Mouse (Mus musculus) hematopoietic stem cell, adult 5-6 weeks (primary cell): ENCODE data around the gene Slc22a20. TPM values are rescaled to one million over a fixed set of nuclear protein-coding genes. Genes with fewer than 3 reads are reported as not detected.

Experiments used
- ATAC-seq, 2 experiments: fragments of 125-278 bp in 1 of 2; replicated peaks in 1 of 2; 2 replicates each; pipeline ENCODE4 v1.8.0; 2016 to 2017; ENCODE audit warnings: inconsistent platforms in 2 of 2, mild to moderate bottlenecking in 2 of 2, moderate number of reproducible peaks in 2 of 2, low read depth in 1 of 2, moderate TSS enrichment in 1 of 2; ENCODE audit not compliant: low FRiP score in 2 of 2, poor library complexity in 2 of 2, severe bottlenecking in 2 of 2, insufficient read depth in 1 of 2, low TSS enrichment in 1 of 2
- total RNA-seq: library from RNA; stranded (forward); fragments of 172-1452, 232-1000 nt; gene quantifications from 2 replicates; pipeline ENCODE4 v1.2.3, GENCODE M21; 2017

The Slc22a20 gene
- total RNA-seq, 1 experiment from 2014 or later, result not detected

DNA sequence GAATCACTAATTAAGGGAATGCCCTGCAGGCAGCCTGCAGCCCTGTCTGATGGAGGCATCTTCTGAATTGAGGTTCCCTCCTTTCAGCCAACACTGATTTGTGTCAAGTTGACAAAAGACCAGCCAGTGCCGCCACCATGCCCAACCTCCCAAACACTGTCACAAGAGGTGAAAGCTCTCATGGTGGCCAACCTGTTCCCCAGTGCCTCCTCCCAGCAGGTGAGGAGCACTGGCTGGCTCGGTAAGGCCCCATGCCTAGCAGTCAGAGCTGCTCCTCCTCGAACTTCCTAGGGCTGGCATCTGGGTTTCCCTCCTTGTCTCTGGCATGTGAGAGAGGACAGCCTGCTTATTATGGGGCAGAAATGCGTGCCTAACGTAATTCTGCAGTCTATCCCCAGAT is 46.2 kb downstream of the Slc22a20 start:
- ATAC-seq, result no peak

DNA sequence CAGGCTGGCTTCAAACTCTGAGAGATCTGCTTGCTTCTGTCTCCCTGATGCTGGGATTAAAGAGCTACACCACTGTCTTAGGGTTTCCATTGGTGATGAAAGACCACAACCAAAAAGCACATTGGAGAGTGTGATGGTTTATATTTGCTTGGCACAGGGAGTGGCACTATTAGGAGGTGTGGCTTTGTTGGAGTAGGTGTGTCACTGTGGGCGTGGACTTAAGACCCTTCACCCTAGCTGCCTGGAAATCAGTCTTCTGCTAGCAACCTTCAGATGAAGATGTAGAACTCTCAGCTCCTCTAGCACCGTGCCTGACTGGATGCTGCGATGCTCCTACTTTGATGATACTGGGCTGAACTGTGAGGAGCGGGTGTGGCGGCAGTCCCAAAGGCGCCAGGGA is 47.4 kb downstream of the Slc22a20 start:
- no peak for ATAC-seq

GRCm38 (mm10) chr19:5937836-5938406 is 48.0 kb downstream of the Slc22a20 start:
- 0 out of 4 replicates have a peak, but pooled peaks of 1 of the 2 experiments have one; percentile 25 for ATAC-seq

GRCm38 (mm10) chr19:5937095-5937835 is 48.7 kb downstream of the Slc22a20 start:
- no peak for ATAC-seq

DNA sequence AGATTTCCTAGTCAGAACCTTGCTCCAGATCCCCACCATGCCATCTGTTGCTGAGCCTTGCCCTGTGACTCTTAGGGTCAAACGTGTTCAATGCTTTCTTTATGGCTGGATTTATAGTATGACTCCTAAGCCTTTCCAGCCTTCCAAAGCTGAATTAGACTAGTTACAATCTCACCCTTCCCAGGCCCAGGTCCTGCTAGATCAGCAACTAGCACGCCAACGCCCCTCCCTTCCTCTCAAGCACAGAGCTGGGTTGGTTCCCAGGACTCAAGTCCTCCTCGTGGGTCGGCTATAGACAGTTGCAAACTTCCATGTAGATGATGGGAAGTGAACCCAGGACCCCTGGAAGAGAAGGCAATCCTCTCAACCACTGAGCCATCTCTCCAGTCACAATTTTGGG is 50.3 kb downstream of the Slc22a20 start:
- ATAC-seq, result no peak

DNA sequence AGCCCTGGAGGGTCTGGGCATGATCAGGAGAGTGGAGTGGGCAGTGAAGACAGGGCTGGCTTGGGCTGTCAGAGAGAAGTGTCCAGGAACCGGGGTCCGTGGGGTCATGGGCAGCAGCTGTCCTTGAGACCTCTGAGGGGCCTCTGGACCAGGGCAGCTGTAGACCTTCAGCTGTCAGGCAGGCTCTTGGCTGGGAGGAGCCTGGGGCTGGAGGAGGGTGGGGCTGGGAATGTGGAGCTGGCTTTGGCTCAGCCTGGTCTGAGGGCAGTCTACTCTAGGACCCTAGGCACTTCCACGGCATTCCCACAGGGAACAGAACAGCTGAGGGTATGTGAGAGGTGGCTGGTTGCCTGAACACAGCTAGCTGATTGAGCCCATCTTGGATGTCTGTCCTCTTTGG is 50.7 kb downstream of the Slc22a20 start:
- no peak for ATAC-seq

DNA sequence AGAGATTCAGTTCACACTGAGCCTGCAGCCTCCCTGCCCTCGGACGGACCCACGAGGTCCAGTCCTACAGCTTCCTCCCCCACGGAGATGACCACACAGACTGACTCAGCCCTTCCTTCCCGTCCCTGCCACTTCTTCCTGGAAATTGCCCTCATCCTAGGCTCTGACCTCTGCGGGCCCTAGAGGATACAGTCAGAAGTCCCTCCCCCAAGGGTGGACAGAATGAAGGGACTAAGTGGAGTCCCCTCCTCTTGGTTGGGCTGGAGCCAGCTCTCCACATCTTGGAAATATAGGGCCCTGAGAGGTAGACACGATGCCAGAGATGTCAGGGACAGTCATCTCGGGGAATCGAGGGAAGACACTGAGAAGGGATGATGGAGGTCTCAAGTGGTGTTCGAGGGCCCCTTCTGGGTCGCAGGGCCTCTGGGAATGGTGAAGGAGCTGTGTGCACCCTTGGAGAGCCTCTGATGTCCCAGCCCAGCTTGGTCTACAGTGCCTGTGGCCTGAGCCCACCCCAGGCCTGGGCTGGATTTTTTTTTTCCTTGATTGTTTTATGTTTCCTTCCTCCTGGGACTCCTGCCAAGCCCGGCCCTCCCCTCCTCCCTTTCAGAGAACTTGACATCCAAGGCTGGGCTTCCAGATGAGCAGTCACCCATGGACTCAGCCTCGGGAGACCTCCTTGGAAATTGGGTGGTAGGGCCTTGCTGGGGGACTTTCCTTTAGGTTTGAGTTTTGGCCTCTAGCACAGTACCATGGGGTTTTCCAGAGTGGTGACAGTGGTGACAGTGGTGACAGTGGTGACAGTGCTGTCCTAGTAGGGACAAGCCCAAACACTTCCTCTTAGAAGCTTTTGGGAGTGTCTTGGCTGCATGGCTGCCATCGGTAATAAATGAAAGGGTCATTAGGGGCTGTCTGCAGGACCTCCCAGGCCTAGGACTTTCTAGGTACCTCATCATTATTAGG is 56.0 kb downstream of the Slc22a20 start:
- peak; percentile 32 to 41; a peak in 1 of 4 replicates for ATAC-seq

- ATAC-seq, result no peak
Observed at GRCm38 (mm10) chr19:5928546-5928945, 57.4 kb downstream of the Slc22a20 start.

GRCm38 (mm10) chr19:5928104-5928503 is 57.8 kb downstream of the Slc22a20 start:
- no peak for ATAC-seq

- ATAC-seq, result no peak
Observed at GRCm38 (mm10) chr19:5927532-5927931, 58.4 kb downstream of the Slc22a20 start.

DNA sequence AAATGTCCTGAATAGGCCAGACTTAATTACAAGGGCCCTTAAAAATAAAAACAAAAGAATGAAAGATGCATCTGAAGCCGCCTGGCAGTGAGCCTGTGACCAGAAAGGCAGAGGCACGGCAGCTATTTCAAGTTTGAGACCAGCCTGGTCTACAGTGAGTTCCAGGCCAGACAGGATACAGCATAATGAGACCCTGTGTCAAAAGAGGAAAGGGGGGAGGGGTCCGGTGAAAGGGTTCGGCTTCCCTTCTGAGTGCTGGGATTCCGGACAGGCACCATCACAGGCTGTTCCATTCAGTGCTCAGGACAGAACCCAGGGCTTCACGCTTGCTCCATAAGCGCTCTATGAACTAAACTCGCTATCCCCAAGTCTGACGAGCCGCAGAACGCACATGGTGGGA is 58.9 kb downstream of the Slc22a20 start:
- no peak for ATAC-seq

GRCm38 (mm10) chr19:5925311-5925855 is 60.6 kb downstream of the Slc22a20 start:
- no peak for ATAC-seq

- peak; percentile 96 for ATAC-seq
Observed at GRCm38 (mm10) chr19:5924713-5925093, 61.2 kb downstream of the Slc22a20 start, which contains the start of gene Cdc42ep2. TSS of gene Cdc42ep2 (minus strand) at chr19:5924816.

DNA sequence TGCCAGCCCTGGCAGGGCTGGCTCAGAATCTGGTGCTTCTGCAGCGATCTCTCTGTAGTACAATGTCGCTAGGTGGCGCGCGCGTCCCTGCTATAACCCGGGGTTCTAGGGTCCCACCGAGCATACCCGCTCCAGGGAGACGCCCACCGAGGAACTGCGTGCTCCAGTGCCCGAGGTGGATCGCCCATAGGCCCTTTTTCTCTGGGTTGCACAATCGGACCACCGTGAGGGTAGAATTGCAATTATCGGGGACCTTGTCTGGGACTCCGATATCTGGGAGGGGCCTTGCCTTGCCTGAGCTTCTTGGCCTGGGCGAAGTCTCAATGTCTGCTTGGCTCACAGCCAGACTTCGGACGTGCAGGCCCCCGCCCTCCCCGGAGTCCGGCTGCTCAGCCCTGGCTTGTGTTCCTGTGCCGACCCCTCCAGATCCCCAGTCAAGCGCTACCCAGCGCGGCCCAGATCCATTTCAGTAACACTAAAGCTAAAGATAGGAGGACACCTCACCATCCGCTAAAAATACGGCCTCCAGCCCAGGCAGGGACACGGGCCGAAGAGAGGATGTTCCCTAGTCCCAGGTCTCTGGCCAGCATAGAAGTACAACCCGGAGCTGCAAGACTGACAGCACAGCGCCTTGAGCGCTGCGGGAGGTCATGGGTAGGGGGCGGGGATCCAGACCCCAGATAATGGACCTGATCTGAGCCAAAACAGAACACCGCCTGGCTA is 61.8 kb downstream of the Slc22a20 start:
- peak; percentile 38 to 66; a peak in 3 of 4 replicates for ATAC-seq

GRCm38 (mm10) chr19:5922963-5923362 is 63.0 kb downstream of the Slc22a20 start:
- no peak for ATAC-seq

DNA sequence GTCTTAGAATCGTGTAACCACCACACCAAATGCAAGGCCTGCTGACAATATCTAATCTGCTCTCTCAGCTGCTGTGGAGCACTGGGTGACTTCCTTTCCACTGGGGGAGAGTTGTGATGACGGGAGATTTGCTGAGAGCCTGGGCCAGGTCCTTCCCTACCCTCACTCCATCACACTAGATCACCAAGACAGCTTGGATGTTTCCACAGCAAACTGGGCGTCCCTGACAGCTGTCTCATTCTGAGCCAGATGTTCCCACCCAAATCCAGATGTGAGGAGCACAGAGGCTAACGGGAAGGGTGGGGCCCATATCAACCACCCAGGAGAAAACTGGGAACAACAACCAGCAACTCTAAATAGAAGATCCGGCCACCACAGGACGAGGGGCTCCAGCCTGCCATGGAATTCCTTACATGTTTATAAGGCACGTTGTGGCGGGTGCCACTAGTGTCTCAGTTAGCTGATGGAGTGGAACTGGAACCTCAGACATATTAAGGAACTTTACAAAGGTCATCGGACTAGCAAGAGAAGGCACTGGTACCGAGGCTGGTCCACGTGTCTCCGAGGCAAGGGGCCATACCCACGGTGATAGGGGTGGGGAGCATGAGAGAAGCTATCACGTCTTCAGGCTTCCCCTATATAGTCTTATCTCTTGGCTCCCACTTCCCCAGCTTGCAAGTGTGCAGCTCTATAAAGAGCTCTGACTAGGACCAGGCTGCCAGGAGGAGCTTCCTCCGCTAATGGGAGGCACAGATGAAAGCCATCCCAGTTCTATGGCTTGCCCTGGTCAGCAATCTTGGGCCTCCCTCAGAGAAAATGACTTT is 63.6 kb downstream of the Slc22a20 start:
- ATAC-seq, result no peak
